Mouse (Mus musculus): ENCODE measurements at regions not wholly inside any gene's neighbourhood (a gene's known extent, or its start where the extent isn't known, plus 50 kb on each side); places are given as distances from the start of the nearest gene placed in this dataset.

DNA sequence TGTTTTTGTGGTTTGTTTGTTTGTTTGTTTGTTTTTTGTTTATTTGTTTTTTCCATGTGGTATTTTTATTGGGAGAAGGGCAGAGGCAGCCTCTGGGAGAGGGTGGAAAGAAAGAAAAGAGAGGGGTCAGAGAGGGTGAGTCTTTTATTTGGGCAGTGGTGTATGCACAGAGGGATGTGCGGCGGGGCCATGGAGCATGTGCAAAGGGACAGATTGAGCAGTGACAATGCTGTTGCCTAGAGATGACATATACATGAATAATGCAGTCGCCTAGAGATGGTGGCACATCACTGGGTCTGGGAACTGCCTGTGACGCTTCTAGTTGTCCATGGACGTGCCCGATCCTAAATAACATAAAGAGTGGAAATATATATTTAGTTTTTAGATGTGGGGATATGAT, 598.3 kb downstream of the Tlr4 start:
- TF ChIP-seq CTCF (IDR thresholded peaks at IDR 0.05; ENCODE audit: borderline replicate concordance, insufficient read depth, low read length) (no peak), POLR2A (IDR thresholded peaks at IDR 0.05; ENCODE audit: low read depth, low read length) (no peak)

Data from embryonic fibroblast, embryonic 13.5 days (primary cell).